Mouse (Mus musculus) megakaryocyte, embryonic 14.5 days (primary cell): ENCODE data around the gene Tra2a.

ENCODE experiments used
- FLI1 ChIP-seq: IDR thresholded peaks from 2 replicates; pipeline ENCODE4 v1.6.1; 2012; ENCODE audit warnings: low read length, inconsistent platforms, mixed read lengths
- GATA1 ChIP-seq: IDR thresholded peaks from 3 replicates; pipeline ENCODE4 v1.6.1; 2012; ENCODE audit warnings: mixed read lengths, low read length, inconsistent platforms, borderline replicate concordance

GRCm38 (mm10) chr6:49224923-49225727, 38.7 kb downstream of the Tra2a start:
- no peak for TF ChIP-seq GATA1
- no peak for TF ChIP-seq FLI1
